Mouse (Mus musculus) intestine, embryonic 14.5 days (tissue): ENCODE results near the gene Cdip1. TPM values are rescaled to one million over a fixed set of nuclear protein-coding genes. Genes with fewer than 3 reads are reported as not detected.

Experiments
- ATAC-seq: fragments of 200-750 bp; cut with Nextera tagmentation; replicated peaks from 2 replicates; pipeline ENCODE4 v1.8.0; 2017; ENCODE audit warnings: low read depth, moderate number of reproducible peaks, moderate TSS enrichment, moderate library complexity; ENCODE audit not compliant: low FRiP score, low TSS enrichment
- DNase-seq: peaks from one replicate; pipeline ENCODE4 v3.0.0-alpha.2; 2018; ENCODE audit warnings: low spot score
- H3K27ac ChIP-seq: fragments of 300-500 bp; sonication (generic); 2 replicates; pipeline ENCODE4 v1.5.1; 2014; ENCODE audit warnings: low read depth, mild to moderate bottlenecking, control low read depth
- H3K27me3 ChIP-seq: fragments of 300-500 bp; sonication (generic); replicated peaks from 2 replicates; pipeline ENCODE4 v1.6.1; 2014; ENCODE audit warnings: low read length, control low read depth; ENCODE audit not compliant: control insufficient read depth, insufficient read depth
- H3K36me3 ChIP-seq: fragments of 300-500 bp; sonication (generic); 2 replicates; pipeline ENCODE4 v1.6.1; 2014; ENCODE audit warnings: low read length, control low read depth; ENCODE audit not compliant: control insufficient read depth, insufficient read depth
- H3K4me1 ChIP-seq: fragments of 300-500 bp; sonication (generic); replicated peaks from 2 replicates; pipeline ENCODE4 v1.6.1; 2014; ENCODE audit warnings: low read length, control low read depth, mixed read lengths; ENCODE audit not compliant: control insufficient read depth, insufficient read depth
- H3K4me2 ChIP-seq: fragments of 300-500 bp; sonication (generic); 2 replicates; pipeline ENCODE4 v1.6.1; 2014; ENCODE audit warnings: low read length
- H3K4me3 ChIP-seq: fragments of 300-500 bp; sonication (generic); 2 replicates; pipeline ENCODE4 v1.5.1; 2014; ENCODE audit warnings: low read depth, low read length, control low read depth, mixed read lengths
- H3K9ac ChIP-seq: fragments of 300-500 bp; sonication (generic); 2 replicates; pipeline ENCODE4 v1.6.1; 2014; ENCODE audit warnings: mild to moderate bottlenecking, low read length
- H3K9me3 ChIP-seq: fragments of 300-500 bp; sonication (generic); 2 replicates; pipeline ENCODE4 v1.6.1; 2016; ENCODE audit warnings: low read length, control low read depth; ENCODE audit not compliant: control insufficient read depth
- WGBS: fragments of 180-500 bp; shearing (Covaris S2); extraction: QIAGEN DNeasy Blood & Tissue Kit; methylation state at CpG from one replicate; pipeline ENCODE4 v1.1.7; 2014; 5-methylcytosine and 5-hydroxymethylcytosine counted together
- polyA plus RNA-seq: library from polyadenylated mRNA; unstranded; fragments of >200 nt; fragmentation: Nextera tagmentation; extraction: Ambion mirVana; gene quantifications from 2 replicates; pipeline ENCODE4 v1.2.1, GENCODE M21; 2014

Cdip1 gene
- polyA plus RNA-seq, 1 experiment from 2014 or later, result 85.3 TPM

GRCm38 (mm10) chr16:4713861-4714710 lies 76.0 kb downstream of the Cdip1 start:
- Histone ChIP-seq H3K27me3 (no peaks in the 10 kb centered on the region), H3K9me3 (no peaks in the 10 kb centered on the region), H3K9ac (no peak overlapping the region), H3K27ac (no peak overlapping the region), H3K4me3 (no peak overlapping the region), H3K4me2 (no peak overlapping the region), H3K36me3 (peaks cover 68% of the 10 kb centered on the region), H3K4me1 (no peaks in the 10 kb centered on the region)
- no peak for DNase-seq
- 87% methylated on average over 17 of the region's 17 CpGs for WGBS
- no peak for ATAC-seq

GRCm38 (mm10) chr16:4711173-4711572 lies 78.9 kb downstream of the Cdip1 start:
- Histone ChIP-seq H3K4me1 (no peaks in the 10 kb centered on the region), H3K9ac (no peak overlapping the region), H3K4me3 (no peak overlapping the region), H3K4me2 (no peak overlapping the region), H3K27ac (no peak overlapping the region), H3K9me3 (no peaks in the 10 kb centered on the region), H3K36me3 (peaks cover 92% of the 10 kb centered on the region), H3K27me3 (no peaks in the 10 kb centered on the region)
- WGBS, result 97% methylated on average over 4 of the region's 4 CpGs
- DNase-seq, result no peak
- no peak for ATAC-seq

- H3K36me3 ChIP-seq, result peaks cover 94% of the 10 kb centered on the region
- ATAC-seq, result no peak
These were observed 84.6 kb downstream of the Cdip1 start for GRCm38 (mm10) chr16:4705541-4705940.

GRCm38 (mm10) chr16:4702646-4703045 lies 87.4 kb downstream of the Cdip1 start:
- no peaks in the 10 kb centered on the region for H3K4me1 ChIP-seq
- H3K27ac ChIP-seq, result no peak overlapping the region
- no peaks in the 10 kb centered on the region for H3K27me3 ChIP-seq
- ATAC-seq (no peak), DNase-seq (no peak)
- H3K36me3 ChIP-seq, result peaks cover 100% of the 10 kb centered on the region
- H3K4me2 ChIP-seq, result no peak overlapping the region
- no peaks in the 10 kb centered on the region for H3K9me3 ChIP-seq
- H3K9ac ChIP-seq, result no peak overlapping the region
- 58% methylated on average over 1 of the region's 1 CpGs for WGBS
- no peak overlapping the region for H3K4me3 ChIP-seq

More at GRCm38 (mm10) chr16:4705541-4705940, 84.6 kb downstream of the Cdip1 start:
- Histone ChIP-seq H3K27ac (no peak overlapping the region), H3K9ac (no peak overlapping the region), H3K4me3 (no peak overlapping the region), H3K27me3 (no peaks in the 10 kb centered on the region), H3K9me3 (no peaks in the 10 kb centered on the region), H3K4me1 (no peaks in the 10 kb centered on the region), H3K4me2 (no peak overlapping the region)
- 58% methylated on average over 4 of the region's 4 CpGs for WGBS
- DNase-seq, result no peak

GRCm38 (mm10) chr16:4701211-4701610 lies 88.9 kb downstream of the Cdip1 start:
- H3K4me2 ChIP-seq, result no peak overlapping the region
- H3K27me3 ChIP-seq, result no peaks in the 10 kb centered on the region
- DNase-seq, result no peak
- no peaks in the 10 kb centered on the region for H3K9me3 ChIP-seq
- 92% methylated on average over 3 of the region's 3 CpGs for WGBS
- H3K4me1 ChIP-seq, result no peaks in the 10 kb centered on the region
- no peak overlapping the region for H3K9ac ChIP-seq
- no peak overlapping the region for H3K4me3 ChIP-seq
- no peak for ATAC-seq
- peaks cover 100% of the 10 kb centered on the region for H3K36me3 ChIP-seq
- no peak overlapping the region for H3K27ac ChIP-seq

Other genes with a start within 250 kb of the Cdip1 start
- 13.1 and 15.3 TPM in 2 replicates for gene Srl, start 248.5 kb downstream of the Cdip1 start, polyA plus RNA-seq
- gene Tfap4, start 230.4 kb downstream of the Cdip1 start, polyA plus RNA-seq, result 27.6 and 30.0 TPM in 2 replicates
- 29.0 and 31.0 TPM in 2 replicates for gene Glis2, start 195.6 kb downstream of the Cdip1 start, polyA plus RNA-seq
- 80.5 and 85.9 TPM in 2 replicates for gene Pam16, start 165.3 kb downstream of the Cdip1 start, polyA plus RNA-seq
- gene Vasn, start 150.4 kb downstream of the Cdip1 start, polyA plus RNA-seq, result 15.9 and 17.1 TPM in 2 replicates
- gene Dnaja3, start 150.3 kb downstream of the Cdip1 start, polyA plus RNA-seq, result 71.6 and 75.3 TPM in 2 replicates
- 17.8 and 19.3 TPM in 2 replicates for gene Coro7, start 110.5 kb downstream of the Cdip1 start, polyA plus RNA-seq
- 73.4 and 79.4 TPM in 2 replicates for gene Nmral1, start 70.9 kb downstream of the Cdip1 start, polyA plus RNA-seq
- gene Hmox2, start 63.9 kb downstream of the Cdip1 start, polyA plus RNA-seq, result 94.7 and 97.6 TPM in 2 replicates
- gene 4930562C15Rik, start 45.1 kb upstream of the Cdip1 start, polyA plus RNA-seq, result 0.43 and 0.55 TPM in 2 replicates
- 39.3 and 40.6 TPM in 2 replicates for gene Ubald1, start 90.0 kb upstream of the Cdip1 start, polyA plus RNA-seq
- 83.7 and 87.6 TPM in 2 replicates for gene Mgrn1, start 96.0 kb upstream of the Cdip1 start, polyA plus RNA-seq
- 145 and 162 TPM in 2 replicates for gene Nudt16l1, start 148.5 kb upstream of the Cdip1 start, polyA plus RNA-seq
- gene Anks3, start 173.9 kb upstream of the Cdip1 start, polyA plus RNA-seq, result 45.0 and 51.7 TPM in 2 replicates
- 0.24 TPM in 1 of 2 replicates, not detected in the other for gene Sept12, start 207.6 kb upstream of the Cdip1 start, polyA plus RNA-seq
- 42.6 and 57.4 TPM in 2 replicates for gene Smim22, start 217.0 kb upstream of the Cdip1 start, polyA plus RNA-seq
- gene Rogdi, start 223.3 kb upstream of the Cdip1 start, polyA plus RNA-seq, result 57.0 and 59.3 TPM in 2 replicates